Mouse (Mus musculus): Measurements from ENCODE around the gene Zfp583. TPM values are rescaled to one million over a fixed set of nuclear protein-coding genes. Genes with fewer than 3 reads are reported as not detected.
"Not testable (repeated sequence)": the region's sequence is repeated elsewhere in the genome, so short reads cannot be mapped to it uniquely, and the experiment has no call there.

Gene Zfp583
- total and polyA plus RNA-seq, 2 experiments = 0.05 to 0.28 TPM

DNA sequence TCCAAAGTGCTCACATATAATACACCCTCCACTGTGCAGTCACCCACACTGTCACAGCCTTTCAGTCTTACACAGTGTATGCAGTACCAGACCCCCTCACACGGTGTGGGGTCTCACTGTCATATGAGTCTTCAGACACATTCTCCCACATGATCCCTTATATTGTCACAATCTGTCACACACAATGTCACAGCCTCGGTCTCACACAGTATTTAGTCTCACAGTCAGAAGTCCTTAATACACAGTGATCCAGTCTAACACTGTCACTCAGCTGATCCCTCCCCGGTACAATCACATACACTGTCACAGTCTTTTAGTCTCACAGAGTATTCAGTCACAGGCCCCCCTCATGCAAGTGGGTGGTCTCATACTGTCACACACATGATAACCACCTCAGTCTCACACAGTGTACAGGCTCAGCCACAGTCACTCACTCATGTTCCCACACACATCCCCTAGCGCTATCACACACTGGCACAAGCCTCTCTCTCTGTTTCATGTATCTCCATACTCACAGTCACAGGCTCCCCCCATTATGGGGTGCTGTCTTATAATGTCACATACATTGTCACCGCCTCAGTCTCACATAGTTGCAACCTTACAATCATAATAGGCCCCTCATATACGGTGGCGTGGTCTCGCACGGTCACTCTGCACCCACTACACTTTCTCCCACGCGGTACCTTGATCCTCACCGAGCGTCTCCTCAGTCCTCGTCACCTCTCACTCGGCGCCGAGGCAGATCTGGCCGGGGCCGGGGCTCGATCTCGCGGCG is 440 bp downstream of the Zfp583 start:
- Histone ChIP-seq H3K36me3 (ENCODE audit: control insufficient read depth, insufficient read depth, low read length) (no peaks in the 10 kb centered on the region), H3K79me2 (ENCODE audit: control insufficient read depth, insufficient read depth, low read length) (no peaks in the 10 kb centered on the region), H3K4me1 (ENCODE audit: control insufficient read depth, insufficient read depth, low read length) (no peaks in the 10 kb centered on the region; the same call in 1 of the 2 replicates), H3K27ac (replicated peaks; ENCODE audit: insufficient read depth, low read depth, low read length) (no peak overlapping the region), H3K27me3 (ENCODE audit: control insufficient read depth, insufficient read depth, low read length) (no peaks in the 10 kb centered on the region), H3K9ac (ENCODE audit: low read depth, low read length) (peak overlapping the region; percentile 82), H3K4me3 (ENCODE audit: insufficient read depth, low read depth, low read length) (peak overlapping the region; percentile 72)
- TF ChIP-seq POLR2A (IDR thresholded peaks at IDR 0.05; ENCODE audit: extremely low read depth, insufficient read depth, low read length) (no peak), CTCF (IDR thresholded peaks at IDR 0.05; ENCODE audit: low read depth, low read length) (no peak)
- WGBS = 25% methylated on average over 23 of the region's 23 CpGs
- DNase-seq (ENCODE audit: extremely low read depth, low read depth, low spot score) = no peak

DNA sequence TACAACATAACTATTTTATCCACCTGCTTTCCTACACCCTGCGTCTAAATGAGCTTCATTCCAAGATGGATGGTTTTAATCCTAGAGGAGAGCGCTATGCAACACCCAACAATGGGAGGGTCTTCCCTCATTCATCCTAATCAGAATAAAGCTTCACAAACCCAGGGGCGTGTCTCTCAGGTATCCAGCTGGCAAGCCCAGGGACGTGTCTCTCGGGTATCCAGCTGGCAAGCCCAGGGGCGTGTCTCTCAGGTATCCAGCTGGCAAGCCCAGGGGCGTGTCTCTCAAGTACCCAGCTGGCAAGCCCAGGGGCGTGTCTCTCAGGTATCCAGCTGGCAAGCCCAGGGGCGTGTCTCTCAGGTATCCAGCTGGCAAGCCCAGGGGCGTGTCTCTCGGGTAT is 30.3 kb downstream of the Zfp583 start:
- H3K27me3 ChIP-seq (ENCODE audit: control insufficient read depth, insufficient read depth, low read length); H3K4me1 ChIP-seq (ENCODE audit: control insufficient read depth, insufficient read depth, low read length); DNase-seq (ENCODE audit: extremely low read depth, low read depth, low spot score); H3K27ac ChIP-seq (replicated peaks; ENCODE audit: insufficient read depth, low read depth, low read length); H3K79me2 ChIP-seq (ENCODE audit: control insufficient read depth, insufficient read depth, low read length); H3K4me3 ChIP-seq (ENCODE audit: insufficient read depth, low read depth, low read length); H3K9ac ChIP-seq (ENCODE audit: low read depth, low read length): not testable (repeated sequence)
- 94% methylated on average over 11 of the region's 11 CpGs for WGBS
- H3K36me3 ChIP-seq (ENCODE audit: control insufficient read depth, insufficient read depth, low read length) = peaks cover 21% of the 10 kb centered on the region

DNA sequence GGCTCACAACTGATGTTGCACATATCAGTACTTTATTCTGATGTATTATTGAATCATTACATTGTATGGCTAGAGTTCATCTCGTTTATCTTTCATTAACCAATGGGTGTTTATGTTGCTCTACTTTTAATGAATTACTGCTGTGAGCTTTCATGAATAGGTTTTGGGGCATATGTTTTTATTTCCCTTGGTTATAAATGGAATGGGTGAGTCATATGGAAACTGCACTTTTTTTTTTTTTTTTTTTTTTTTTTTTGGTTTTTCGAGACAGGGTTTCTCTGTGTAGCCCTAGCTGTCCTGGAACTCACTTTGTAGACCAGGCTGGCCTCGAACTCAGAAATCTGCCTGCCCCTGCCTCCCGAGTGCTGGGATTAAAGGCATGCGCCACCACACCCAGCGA is 40.0 kb downstream of the Zfp583 start:
- H3K27me3 ChIP-seq (ENCODE audit: control insufficient read depth, insufficient read depth, low read length); H3K9ac ChIP-seq (ENCODE audit: low read depth, low read length); H3K4me3 ChIP-seq (ENCODE audit: insufficient read depth, low read depth, low read length); H3K79me2 ChIP-seq (ENCODE audit: control insufficient read depth, insufficient read depth, low read length); H3K4me1 ChIP-seq (ENCODE audit: control insufficient read depth, insufficient read depth, low read length); H3K36me3 ChIP-seq (ENCODE audit: control insufficient read depth, insufficient read depth, low read length); DNase-seq (ENCODE audit: extremely low read depth, low read depth, low spot score); H3K27ac ChIP-seq (replicated peaks; ENCODE audit: insufficient read depth, low read depth, low read length): not testable (repeated sequence)
- WGBS = 79% methylated on average over 6 of the region's 6 CpGs

DNA sequence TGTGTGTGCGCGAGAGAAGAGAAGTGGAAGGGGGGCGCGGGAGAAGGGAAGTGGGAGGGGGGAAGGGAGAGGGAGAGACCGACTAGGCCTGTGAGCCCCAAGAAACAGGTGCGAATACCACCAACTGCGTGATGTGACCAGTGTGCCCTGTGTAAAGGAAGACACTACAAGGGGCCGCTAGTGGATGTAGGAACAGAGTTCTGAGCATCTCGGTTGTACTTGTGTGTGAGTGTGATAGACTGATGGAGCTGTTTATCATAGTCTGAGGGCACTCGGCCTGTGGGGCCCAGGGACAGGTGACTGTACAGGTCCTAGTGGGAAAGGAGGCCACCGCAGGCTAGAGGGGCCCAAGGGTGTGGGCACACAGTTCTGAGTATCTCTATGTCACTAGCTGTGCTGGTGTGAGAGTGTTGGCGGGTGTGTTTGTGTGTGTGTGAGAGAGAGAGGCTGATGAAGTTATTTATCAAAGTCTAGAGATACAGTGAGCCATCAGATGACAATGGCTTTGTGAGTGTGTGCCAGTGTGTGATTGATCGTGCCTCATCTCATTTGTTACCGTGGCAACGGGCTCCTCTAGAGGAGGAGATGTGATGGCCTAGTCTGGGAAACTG is 44.1 kb downstream of the Zfp583 start:
- DNase-seq (ENCODE audit: extremely low read depth, low read depth, low spot score) = peak; percentile 26
- no peak overlapping the region for H3K27ac ChIP-seq (replicated peaks; ENCODE audit: insufficient read depth, low read depth, low read length)
- WGBS = 52% methylated on average over 15 of the region's 15 CpGs

DNA sequence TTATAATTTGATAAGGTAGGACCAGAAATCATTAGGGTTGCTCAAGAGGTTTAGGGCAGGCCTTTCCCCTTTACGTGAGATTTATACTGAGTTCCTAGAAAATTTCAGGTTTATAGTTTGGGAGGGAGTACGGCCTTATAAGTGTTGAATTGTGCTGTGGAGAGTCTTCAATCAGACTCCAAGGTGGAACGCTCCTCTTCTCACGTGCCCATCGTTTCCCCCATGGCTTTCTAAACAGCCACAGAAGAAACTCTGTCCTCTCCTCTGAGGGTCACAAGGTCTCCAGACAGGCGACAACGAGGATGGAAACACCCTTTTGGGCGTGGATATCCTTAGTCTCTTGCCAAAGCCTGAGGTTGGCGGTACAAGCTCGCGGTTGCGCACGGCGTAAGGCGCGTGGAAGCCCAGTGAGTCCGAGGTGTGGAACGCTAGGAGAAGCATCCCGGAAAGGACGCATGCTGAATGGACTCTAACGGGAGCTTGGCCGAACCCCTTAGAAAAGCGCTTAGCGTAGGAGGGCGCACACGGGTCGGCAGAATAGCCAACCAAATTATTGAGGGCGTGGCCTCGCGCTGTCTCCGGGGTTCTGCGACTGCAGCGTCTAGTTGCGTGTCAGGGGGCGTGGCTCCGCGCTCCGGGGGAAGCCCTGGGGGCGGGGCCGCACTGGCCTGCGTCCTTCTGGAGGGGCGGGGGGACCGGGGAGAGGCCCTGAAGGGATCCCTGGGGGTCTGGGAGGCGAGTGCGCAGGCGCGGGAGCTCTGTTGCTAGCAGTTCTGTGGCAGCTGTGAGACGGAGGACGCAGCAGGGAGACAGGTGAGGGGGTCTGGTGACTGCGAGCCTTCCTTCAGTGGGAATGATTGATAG is 45.0 kb downstream of the Zfp583 start, which contains the start of gene Zfp667:
Zfp667 (plus strand) TSS at position 738 of the 864 bp plus-strand sequence.
- peak within 1 kb of the TSS; percentile 32 for H3K27ac ChIP-seq (replicated peaks; ENCODE audit: insufficient read depth, low read depth, low read length)
- peak; percentile 87 for DNase-seq (ENCODE audit: extremely low read depth, low read depth, low spot score)
- TF ChIP-seq POLR2A (IDR thresholded peaks at IDR 0.05; ENCODE audit: extremely low read depth, insufficient read depth, low read length) = peak; percentile 45; the same call in 1 of the 2 replicates
- TF ChIP-seq CTCF (IDR thresholded peaks at IDR 0.05; ENCODE audit: low read depth, low read length) = no peak
- 3% methylated on average over 50 of the region's 50 CpGs for WGBS
- no peaks in the 10 kb centered on the region for H3K79me2 ChIP-seq (ENCODE audit: control insufficient read depth, insufficient read depth, low read length)
- H3K9ac ChIP-seq (ENCODE audit: low read depth, low read length) = peak within 1 kb of the TSS; percentile 76
- H3K4me3 ChIP-seq (ENCODE audit: insufficient read depth, low read depth, low read length) = peak within 1 kb of the TSS; percentile 67
- no peaks in the 10 kb centered on the region for H3K27me3 ChIP-seq (ENCODE audit: control insufficient read depth, insufficient read depth, low read length)
- H3K4me1 ChIP-seq (ENCODE audit: control insufficient read depth, insufficient read depth, low read length) = peaks cover 5% of the 10 kb centered on the region; the same call in 1 of the 2 replicates
- no peaks in the 10 kb centered on the region for H3K36me3 ChIP-seq (ENCODE audit: control insufficient read depth, insufficient read depth, low read length)

More for the DNA sequence above, 44.1 kb downstream of the Zfp583 start:
- Histone ChIP-seq H3K36me3 (ENCODE audit: control insufficient read depth, insufficient read depth, low read length) (no peaks in the 10 kb centered on the region), H3K9ac (ENCODE audit: low read depth, low read length) (peak overlapping the region; percentile 76), H3K27me3 (ENCODE audit: control insufficient read depth, insufficient read depth, low read length) (no peaks in the 10 kb centered on the region), H3K4me3 (ENCODE audit: insufficient read depth, low read depth, low read length) (peak overlapping the region; percentile 67), H3K4me1 (ENCODE audit: control insufficient read depth, insufficient read depth, low read length) (peaks cover 5% of the 10 kb centered on the region; the same call in 1 of the 2 replicates), H3K79me2 (ENCODE audit: control insufficient read depth, insufficient read depth, low read length) (no peaks in the 10 kb centered on the region)
- no peak for TF ChIP-seq CTCF (IDR thresholded peaks at IDR 0.05; ENCODE audit: low read depth, low read length)
- no peak for TF ChIP-seq POLR2A (IDR thresholded peaks at IDR 0.05; ENCODE audit: extremely low read depth, insufficient read depth, low read length)
